Mouse (Mus musculus) frontal cortex, postnatal 25 days (tissue): Measurements from ENCODE around the gene Cdc42se1.

ENCODE experiments used
- DNase-seq, 2 experiments: peaks; one replicate each; pipeline ENCODE4 v3.0.0; 2022; ENCODE audit warnings: low spot score in 2 of 2

Cdc42se1 gene

DNA sequence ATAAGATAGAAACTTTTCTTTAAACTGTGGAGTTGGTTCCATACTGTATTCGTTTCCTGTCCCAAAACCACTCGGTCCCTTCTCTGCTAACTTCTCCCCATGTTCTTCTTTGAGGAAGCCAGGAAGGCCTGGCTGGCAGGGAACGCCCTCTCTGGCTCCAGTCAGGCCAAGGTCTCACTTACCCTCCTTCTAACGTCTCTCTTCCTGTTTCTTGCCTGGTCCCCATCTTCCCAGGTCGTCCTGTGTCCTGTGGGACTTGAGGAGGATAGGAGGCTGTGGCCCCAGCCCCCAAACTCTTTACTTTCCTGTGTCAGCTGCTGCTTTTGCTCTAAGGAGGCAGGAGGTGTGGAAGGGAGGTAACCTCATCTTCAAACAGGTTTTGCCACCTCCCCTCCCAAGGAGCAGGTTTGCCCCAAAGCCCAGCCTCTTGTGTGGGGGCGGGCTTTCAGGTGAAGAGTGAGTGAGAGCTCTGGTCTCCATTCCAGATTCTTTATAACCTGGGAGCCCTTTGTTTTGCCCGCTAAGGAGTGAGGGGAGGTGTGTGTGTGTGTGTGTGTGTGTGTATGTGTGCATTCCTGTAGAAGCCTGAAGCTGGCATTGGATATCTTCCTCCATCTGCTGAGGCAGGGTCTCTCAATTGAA, 22.4 kb downstream of the Cdc42se1 start, which contains the start of gene Bnipl:
Gene Bnipl (minus strand): TSS at position 411 of the 642 bp plus-strand sequence.
- no peak for DNase-seq

DNA sequence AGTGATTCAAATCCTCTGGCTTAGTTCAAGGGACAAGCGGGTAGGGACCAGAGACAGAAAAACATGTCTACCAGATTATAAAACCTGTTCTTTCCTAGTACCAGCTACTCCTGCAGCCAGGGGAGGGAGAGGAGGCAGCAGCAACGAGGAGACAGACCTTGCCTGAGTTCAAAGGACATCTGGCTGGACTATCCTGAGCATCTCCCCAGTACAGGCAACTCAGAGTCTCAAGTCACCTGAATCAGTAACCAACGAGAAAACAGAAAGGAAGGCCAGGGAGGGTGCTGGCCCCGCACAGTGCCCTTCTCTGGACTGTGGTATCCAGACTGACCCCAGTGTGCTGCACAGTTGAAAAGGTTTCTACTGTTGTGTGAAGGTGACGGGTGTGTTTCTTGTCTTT, 28.4 kb downstream of the Cdc42se1 start:
- no peak for DNase-seq

DNA sequence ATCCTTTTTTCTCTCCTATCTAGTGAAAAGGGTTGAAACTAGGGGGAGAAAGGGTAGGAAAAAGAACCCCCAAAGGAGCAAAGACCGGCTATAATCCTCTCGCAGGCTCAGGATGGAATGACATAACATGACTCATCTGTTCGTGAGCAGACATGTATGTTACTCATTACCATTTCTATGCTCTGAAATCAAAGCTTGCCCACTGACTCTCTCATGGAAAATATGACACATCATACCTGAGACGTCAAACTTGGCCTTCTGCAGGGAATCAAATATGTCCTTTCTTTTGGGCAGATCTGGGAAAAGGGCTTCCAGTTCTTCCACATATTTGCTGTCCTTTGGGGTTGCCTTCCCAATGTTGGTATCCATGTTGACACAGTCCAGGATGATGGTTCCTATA, 33.4 kb downstream of the Cdc42se1 start:
- no peak for DNase-seq

DNA sequence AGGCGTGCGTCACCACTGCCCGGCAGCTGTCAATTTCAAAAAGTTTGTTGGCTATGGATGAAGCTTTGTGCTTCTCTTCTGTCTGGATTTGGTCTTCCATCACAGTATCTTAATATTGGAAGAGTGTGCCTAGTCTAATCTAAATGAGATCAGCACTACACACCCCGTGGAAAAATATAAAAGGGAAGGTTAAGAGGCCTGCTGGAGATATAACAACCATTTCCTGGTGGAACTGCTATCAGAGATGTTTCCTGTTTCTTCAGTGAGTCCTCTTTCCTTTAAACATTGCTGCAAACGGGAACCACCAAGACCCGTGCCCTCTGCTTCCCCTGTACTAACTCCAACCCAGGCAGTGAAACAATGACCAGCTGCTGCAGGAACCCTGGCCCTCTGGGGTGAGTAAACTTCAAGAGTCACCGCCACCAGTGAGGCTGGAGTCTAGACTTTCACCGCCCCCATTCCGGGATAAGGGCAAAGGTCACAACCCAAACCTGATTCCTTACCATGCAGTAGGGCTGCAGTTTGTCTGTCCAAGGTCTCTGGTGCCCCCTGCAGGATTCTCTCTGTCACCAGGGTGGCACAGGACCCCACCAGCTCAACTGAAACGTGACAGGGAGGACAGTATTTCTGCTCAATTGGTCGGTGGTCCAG, 34.7 kb downstream of the Cdc42se1 start:
- DNase-seq, result peak; percentile 37 to 47

DNA sequence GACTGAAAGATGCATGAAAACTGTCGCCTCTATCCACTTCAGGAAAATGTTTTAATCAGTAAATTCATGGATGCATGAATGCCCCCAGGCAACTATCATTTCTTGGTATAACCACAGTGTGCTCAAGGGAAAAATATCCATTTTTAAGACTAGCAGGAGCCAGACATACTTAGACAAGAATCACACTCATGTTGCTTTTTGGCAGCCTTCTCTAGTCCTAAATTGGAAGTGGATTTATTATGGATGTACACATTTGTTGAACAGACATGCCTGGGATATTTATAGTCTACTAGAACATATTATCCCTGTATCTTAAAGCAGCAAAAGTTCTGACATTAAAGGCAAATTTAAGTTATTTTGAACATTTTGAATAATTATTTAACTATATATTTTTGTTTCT, 36.2 kb downstream of the Cdc42se1 start:
- no peak for DNase-seq

DNA sequence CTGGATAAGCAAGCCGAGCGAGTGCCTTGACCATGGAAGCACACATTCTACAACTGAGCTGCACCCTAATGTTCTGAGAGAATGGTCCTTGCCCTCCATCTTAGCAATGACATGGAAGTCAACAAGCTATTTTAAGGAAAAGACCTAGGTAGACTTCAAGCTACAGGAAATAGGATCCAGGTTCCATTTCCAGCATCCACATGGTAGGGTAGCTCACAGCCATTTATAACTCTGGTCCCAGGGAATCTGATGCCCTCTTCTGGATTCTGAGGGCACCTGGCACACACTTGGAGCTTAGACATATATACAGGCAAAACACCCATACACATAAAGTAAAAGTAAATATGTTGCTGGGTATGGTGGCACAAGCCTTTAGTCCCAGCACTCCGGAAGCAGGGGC, 37.5 kb downstream of the Cdc42se1 start:
- no peak for DNase-seq

DNA sequence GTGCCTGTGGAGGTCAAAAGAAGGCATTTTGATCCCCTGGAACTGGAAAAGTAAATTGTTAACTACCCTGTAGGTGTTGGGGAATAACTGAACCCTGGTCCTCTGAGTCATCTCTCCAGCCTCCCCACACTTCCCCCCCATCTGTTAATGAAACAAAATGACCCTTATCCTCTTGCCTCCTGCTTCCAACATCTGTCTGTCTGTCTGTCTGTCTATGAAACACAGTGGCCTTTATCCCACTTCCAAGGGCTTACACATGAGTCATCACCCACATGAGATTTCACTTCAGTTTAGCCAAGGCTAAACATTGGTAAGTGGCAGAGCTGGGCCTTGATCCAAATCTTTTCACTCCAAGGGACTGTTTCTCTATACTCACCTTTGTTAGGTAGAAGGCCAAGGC, 39.3 kb downstream of the Cdc42se1 start:
- DNase-seq, result no peak

DNA sequence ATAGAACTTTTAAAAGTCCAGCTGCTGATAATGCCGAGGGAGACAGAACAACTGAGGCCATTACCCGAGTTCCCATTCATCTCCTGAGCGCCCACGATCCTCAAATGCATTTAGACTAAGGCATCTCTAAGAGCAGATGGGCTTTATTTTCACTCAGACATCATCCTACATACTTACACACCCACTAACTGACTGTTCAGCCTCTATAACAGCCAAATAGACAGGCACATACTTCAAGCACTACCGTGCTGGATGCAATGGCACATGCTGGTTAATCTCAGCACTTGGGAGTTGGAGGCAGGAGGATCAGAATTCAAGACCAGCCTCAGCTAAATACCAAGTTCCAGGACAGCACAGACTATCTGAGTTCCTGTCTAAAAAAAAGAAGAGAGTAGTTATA, 41.3 kb downstream of the Cdc42se1 start:
- no peak for DNase-seq

DNA sequence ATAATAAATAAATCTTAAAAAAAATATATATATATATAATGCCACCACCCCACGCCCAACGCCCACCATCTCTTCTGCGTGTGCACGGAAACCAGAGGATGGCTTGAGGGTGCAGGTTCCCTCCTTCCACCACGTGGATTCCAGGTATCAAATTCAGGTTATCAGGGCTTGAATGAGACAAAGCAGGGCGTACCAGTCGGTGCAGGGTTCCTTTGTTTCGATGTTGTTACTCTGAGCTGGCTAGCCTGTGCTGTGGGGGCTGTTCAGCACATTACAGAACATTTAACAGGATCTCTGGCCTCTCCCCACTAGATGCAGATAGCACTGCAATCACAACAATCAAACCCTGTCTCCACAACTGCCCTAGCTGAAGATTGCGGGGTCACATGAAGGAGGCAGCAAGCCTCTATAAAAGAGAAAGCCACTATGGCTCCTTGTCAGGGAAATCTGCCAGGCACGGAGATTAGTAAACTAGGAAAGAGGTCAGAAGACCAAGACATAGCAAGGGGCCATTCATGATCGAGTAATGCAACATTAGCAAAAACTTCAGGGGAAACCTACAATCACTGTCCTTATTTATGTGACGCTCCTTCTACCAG, 42.3 kb downstream of the Cdc42se1 start:
- no peak for DNase-seq

DNA sequence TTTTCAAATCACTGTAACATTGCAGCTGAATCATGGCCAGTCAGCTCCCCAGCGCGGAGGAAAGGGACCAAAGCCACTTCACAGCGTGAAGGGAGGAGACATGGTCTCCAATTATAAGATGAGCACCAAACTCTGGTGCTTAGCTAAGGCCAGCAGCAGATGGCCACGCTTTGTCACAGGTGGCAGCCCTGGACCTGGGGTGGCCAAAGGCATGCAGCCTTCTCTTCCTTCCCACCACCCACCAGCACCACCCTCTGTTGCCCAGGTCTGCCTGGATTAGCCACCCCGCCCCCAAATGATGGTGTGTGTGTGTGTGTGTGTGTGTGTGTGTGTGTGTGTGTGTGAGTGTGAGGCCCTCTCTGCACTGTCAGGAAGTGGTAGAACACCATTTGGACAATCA, 44.9 kb downstream of the Cdc42se1 start:
- DNase-seq, result no peak

DNA sequence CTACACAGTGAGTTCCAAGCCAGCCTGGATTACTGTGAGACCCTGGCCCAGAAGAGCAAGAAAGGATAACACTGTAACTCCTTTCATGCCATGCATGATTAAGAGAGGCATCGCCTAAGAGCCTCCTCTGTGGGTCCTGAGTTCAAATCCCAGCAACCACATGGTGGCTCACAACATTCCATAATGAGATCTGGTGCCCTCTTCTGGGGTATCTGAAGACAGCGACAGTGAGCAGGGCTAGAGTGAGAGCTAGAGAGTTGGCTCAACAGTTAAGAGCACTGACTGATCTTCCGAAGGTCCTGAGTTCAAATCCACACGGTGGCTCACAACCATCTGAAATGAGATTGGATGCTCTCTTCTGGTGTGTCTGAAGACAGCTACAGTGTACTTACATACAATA, 45.9 kb downstream of the Cdc42se1 start:
- DNase-seq, result no peak

DNA sequence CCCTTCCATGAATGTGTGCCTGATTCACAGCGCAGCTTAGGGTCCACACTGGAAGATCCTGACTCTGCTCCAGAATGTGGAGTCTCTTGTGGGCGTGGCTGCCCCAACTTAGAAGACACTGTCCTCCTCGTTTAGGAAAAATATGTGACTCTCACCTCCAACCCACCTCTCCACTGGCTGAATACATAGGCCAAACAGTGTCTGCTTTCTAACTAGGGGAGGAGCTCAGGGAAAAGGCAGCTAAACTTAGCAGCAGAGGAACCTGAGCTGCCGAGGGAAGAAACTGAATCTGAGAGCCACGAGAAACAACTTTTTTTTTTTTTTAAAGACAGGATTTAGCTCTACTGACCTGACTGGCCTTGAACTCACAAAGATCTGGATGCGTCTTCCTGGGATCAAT, 46.6 kb downstream of the Cdc42se1 start:
- no peak for DNase-seq

DNA sequence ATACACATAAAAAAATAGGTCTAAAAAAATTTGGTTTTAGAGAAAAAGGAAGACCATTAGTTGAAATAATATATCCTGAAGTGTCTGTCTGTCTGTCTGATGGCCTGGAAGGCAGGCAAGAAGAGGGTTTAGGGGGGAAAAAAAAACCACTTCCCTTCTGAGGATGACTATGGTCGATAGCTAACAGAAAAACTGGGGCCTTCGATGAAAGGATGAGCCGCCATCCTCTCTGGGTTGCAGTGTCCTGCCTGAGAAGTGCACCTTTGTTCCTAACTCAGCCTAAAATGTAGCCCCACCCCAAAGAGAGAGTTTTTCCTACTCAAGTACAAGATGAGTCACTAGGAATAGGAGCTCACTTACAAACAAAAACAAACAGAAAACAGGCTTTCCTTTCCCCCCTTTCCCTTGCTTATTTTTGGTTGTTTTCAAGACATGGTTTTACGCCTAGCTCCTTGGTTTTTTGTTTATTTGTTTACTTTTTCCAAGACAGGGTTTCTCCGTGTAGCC, 47.9 kb downstream of the Cdc42se1 start:
- no peak for DNase-seq

DNA sequence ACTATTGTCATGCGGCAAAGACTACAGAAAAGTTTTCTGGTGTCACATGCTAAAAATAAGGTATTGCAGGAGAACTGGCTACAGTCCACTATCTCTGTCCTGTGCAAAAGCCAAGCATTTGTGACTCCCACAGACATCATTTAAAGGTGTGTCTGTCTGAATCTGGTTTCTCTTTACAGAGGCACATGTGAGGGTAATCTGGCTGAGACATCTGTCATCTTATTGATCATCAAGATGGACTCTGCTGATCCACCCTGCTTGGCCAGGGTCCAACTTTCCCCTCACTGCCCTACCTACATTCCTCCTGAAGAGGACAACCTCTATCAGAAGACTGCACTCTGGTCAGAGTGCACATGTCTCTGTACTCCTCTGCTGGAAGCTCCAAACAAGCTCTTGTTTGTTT, 48.6 kb downstream of the Cdc42se1 start:
- no peak for DNase-seq

DNA sequence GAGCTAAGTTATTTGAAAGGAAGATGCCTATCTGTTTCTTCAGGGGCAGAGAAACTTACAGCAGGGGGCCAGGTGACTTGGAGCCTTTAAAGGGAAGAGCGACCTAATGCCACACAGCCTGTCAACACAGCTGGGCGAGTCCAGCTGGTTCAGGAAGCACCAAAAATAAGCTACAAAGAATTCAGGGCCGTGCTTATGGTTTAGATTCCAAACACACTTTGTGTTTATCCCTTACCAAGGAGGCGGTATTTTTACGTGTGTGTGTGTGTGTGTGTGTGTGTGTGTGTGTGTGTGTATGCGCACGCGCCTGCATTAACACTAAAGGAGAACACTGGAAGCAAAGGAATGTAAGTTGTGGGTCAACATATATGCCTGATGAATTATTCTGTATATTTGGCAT, 52.2 kb downstream of the Cdc42se1 start:
- no peak for DNase-seq

DNA sequence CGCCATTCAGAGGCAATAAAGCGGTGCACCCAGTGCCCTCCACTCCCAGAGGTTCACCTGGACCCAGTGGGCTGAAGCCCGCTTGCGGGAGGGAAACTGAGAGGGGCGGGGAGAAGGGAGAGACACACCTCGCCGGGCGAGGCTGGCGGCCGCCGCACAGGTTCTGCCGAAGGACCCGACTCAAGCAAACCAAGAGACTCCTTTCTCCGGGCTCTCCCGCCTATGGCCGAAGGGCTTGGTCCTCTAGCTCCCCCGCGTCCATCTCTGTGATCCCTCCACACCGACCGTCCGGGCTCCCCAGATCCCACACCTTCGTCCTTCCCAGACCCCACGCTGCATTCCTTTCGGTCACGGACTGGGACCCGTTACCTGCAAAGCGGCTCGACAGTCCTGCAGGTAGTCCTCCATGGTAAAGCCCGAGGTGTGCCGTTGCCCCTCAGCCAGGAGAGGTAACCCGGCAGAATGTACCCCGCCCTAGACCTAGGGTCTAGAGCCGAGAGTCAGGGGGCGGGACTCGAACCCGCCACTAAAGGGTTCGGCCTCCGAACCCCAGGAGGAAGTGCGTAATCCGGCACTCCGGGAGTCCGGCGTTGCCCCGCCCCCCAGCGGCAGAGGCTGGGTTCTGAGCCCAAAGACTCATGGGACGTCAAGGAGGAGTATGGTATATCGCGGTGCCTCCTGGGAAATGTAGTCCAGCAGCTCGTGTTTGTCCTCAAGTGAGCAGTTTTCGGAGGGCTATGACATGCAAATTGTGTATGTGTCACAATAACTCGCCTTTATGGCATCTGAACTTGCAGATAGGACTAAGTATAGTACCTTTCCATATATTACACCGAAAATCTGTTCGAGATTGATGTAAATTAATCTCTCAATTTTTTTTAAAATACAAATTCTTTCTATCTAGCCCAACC, 52.9 kb downstream of the Cdc42se1 start, which contains the start of the genes Mindy1 and Prune1:
Gene Mindy1 (plus strand): TSS at position 130 of the 911 bp plus-strand sequence.
Gene Prune1 (minus strand): TSS at position 861 of the 911 bp plus-strand sequence.
- DNase-seq, result peak; percentile 95 to 98

DNA sequence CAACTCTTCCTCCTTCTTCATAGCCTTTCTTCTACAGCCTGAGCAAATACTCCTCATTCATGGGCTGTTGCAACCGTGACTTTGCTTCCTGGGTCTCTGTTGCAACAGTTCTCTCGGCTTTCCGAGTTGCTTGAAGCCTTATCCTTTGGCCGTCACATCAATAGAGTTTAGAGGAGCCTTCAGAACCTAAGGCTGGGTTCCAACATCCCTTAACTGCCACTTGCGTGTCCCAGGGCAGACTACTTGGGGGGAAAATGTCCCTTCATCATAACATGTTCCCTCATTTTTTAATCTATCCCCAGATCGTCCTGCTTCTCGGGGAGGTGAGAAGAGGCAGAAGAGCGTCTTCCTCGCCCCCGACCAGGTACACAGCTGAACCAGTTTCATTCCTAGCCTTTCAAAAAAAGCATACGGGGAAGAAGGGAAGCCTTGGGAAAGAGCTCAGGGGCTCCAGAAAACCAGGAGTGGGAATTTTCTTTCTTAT, 53.9 kb downstream of the Cdc42se1 start:
- DNase-seq, result no peak

DNA sequence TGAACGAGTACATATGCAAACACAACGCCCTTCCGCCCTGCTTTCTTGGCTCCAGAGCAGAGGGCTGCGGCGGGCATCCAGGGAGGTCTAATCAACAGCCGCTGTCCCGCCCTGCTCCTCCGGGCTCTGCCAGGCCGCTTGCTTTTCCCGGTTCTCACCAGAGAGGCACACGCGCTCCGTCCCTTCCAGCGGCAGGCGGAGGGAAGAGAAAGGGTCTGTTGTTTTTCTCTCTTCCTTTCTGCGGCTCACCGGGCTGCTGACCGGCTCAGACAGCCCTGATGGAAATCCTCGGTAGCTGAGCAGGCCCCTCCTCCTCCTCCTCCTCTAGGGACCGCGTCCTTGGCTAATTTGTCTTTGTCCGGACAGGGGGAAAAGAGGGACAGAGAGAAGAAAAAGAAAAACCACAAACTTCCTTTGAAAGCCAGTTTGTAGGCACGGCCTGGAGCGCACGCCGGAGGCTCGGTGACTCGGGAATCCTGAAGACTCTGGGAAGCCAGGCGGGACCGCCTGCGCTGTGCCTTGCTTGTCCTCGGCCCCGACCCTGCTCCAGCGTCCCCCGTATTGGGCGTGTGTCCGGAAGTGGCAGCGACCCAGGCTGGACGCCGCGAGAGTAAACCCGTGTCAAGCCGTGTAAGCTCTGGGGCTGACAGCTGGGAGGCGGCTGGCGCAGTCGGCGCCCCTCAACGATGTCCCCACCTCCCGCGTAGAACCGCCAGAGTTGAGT, 54.5 kb downstream of the Cdc42se1 start:
- DNase-seq, result peak; percentile 47 to 64

DNA sequence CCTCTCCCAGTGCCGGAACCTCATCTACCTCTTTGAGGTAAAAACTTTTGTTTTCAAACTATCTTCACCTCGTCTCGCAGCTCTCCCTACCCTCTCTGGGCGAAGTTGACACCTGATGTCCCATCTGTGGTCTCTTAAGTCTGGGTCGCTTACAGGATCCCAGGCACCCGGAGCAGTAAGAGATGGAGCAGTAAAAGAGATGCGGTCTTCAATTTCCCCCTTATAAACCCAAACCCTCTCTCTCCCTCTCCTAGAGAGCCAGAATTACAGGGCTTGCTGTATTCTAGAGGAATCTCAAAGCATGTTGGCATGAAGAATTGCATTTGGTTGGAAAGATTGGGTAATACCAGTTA, 55.0 kb downstream of the Cdc42se1 start:
- no peak for DNase-seq

DNA sequence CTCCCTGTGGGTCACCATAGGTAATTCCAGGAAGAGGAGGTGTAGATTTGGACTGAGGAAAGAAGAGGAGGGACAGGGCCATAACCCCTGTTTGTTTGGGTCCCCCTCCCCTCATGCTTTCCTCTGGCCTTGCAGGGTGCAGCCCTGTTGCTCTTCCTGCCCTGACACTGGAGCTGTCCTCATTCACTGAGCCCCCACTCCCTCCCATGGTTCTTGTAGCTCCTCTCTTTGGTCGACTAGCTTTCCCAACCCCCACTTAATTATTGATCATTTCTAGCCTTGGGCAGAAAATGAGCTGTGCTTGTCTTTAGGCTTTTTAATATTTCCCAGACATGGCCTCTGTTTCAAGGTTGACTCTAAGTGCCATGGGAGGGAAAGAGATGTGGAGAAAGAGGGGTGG, 55.5 kb downstream of the Cdc42se1 start:
- DNase-seq, result no peak
